Mouse (Mus musculus) c-Kit-negative CD71-positive TER-119-positive erythroid progenitor cells, embryonic 14.5 days (primary cell): ENCODE results near the gene Slc22a30.
"Not testable (repeated sequence)": the region's sequence is repeated elsewhere in the genome, so short reads cannot be mapped to it uniquely, and the experiment has no call there.

ENCODE experiments used
- DNase-seq: peaks from one replicate; pipeline ENCODE4 v3.0.0-alpha.2; 2013; ENCODE audit warnings: low read depth, low spot score

Gene Slc22a30

GRCm38 (mm10) chr19:8405011-8405410, at the start of gene Slc22a30:
Gene Slc22a30 (minus strand): TSS chr19:8405111.
- DNase-seq = not testable (repeated sequence)

GRCm38 (mm10) chr19:8448321-8448720, 43.4 kb upstream of the Slc22a30 start:
- no peak for DNase-seq

DNA sequence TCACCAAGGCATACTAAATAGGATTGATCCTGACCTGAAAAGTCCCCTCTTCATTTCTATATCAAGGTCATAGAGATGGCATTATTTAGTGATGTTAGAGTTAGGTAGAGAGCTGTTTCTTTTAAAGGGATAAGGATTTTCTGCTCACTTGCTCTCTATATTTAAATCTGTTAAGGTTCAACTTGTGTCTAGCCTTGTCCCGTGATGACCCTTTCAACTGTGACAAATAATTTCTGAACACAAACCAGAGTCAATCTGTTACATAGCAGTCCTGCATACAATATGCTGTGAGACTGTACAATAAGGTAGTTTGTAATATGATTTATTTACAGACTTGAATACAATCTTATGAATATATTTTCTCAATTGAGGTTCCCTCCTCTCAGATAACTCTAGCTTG, 42.6 kb upstream of the Slc22a30 start:
- no peak for DNase-seq

DNA sequence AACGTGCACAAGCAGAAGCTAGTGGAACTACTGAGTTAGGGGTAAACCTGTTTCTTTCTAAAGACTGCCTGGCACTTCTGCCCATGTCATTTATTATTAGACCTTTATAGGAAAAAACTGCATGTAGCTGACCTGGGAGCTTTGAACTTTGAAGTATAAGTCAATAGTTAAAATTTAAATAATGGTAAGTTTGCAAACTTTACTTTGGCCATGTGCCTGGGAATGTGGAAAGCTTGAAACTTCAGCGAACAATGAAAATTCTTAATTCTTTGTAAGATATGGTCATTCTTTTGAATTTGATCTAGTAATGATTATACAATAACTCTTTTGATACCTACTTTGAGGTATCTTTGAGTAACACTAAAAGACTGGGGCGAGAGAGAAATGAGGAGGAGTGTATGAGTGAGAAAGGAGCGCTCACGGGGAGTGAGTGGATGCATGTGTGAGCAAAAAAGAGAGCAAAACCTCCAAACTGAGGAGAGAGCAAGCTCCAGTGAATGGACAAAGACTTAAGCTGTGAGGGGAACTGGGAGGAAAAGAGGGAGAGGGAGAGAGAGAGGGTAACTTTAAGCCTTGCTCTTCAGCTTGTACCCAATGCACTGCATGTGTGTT, 26.2 kb upstream of the Slc22a30 start:
- DNase-seq = no peak

GRCm38 (mm10) chr19:8407290-8408021, 2.5 kb upstream of the Slc22a30 start:
- DNase-seq = not testable (repeated sequence)
